Mouse (Mus musculus) heart, embryonic 14.5 days (tissue): ENCODE measurements around the gene Gm1140. TPM values are rescaled to one million over a fixed set of nuclear protein-coding genes. Genes with fewer than 3 reads are reported as not detected.
"Not testable (repeated sequence)": the region's sequence is repeated elsewhere in the genome, so short reads cannot be mapped to it uniquely, and the experiment has no call there.

Experiments used
- ATAC-seq: fragments of 200-750 bp; cut with Nextera tagmentation; 2 replicates; pipeline ENCODE4 v1.8.0; 2017; ENCODE audit warnings: low read depth, moderate TSS enrichment; ENCODE audit not compliant: insufficient number of reproducible peaks, insufficient read depth, low FRiP score
- H3K27ac ChIP-seq, 2 experiments: fragments of 200-500 bp in 1 of 2; fragments of 300-500 bp in 1 of 2; sonication (generic) in 1 of 2; replicated peaks in 1 of 2; 2 replicates each; pipeline ENCODE4 v1.5.1; 2012 to 2014; ENCODE audit warnings: low read depth in 2 of 2, low read length in 2 of 2, control low read depth in 1 of 2, mild to moderate bottlenecking in 1 of 2, mixed read lengths in 1 of 2; ENCODE audit not compliant: control insufficient read depth in 1 of 2, insufficient read depth in 1 of 2
- H3K27me3 ChIP-seq: fragments of 300-500 bp; sonication (generic); 2 replicates; pipeline ENCODE4 v1.6.1; 2014; ENCODE audit warnings: mild to moderate bottlenecking, low read length, control low read depth; ENCODE audit not compliant: control insufficient read depth, insufficient read depth
- H3K36me3 ChIP-seq: fragments of 300-500 bp; sonication (generic); 2 replicates; pipeline ENCODE4 v1.6.1; 2014; ENCODE audit warnings: mild to moderate bottlenecking, control low read depth, low read length, mixed read lengths; ENCODE audit not compliant: control insufficient read depth, insufficient read depth
- H3K4me1 ChIP-seq, 2 experiments: fragments of 200-500 bp in 1 of 2; fragments of 300-500 bp in 1 of 2; sonication (generic) in 1 of 2; 2 replicates each; pipeline ENCODE4 v1.6.1; 2012 to 2014; ENCODE audit warnings: low read length in 2 of 2, control low read depth in 1 of 2, mixed read lengths in 1 of 2; ENCODE audit not compliant: control insufficient read depth in 2 of 2, insufficient read depth in 2 of 2
- H3K4me2 ChIP-seq: fragments of 300-500 bp; sonication (generic); 2 replicates; pipeline ENCODE4 v1.6.1; 2014; ENCODE audit warnings: mild to moderate bottlenecking, low read length
- H3K4me3 ChIP-seq, 2 experiments: fragments of 200-500 bp in 1 of 2; fragments of 300-500 bp in 1 of 2; sonication (generic) in 1 of 2; 2 replicates each; pipeline ENCODE4 v1.5.1; 2012 to 2014; ENCODE audit warnings: low read length in 2 of 2, mild to moderate bottlenecking in 2 of 2, control low read depth in 1 of 2, low read depth in 1 of 2, moderate library complexity in 1 of 2; ENCODE audit not compliant: control insufficient read depth in 1 of 2, insufficient read depth in 1 of 2
- H3K9ac ChIP-seq: fragments of 300-500 bp; sonication (generic); 2 replicates; pipeline ENCODE4 v1.6.1; 2014; ENCODE audit warnings: mild to moderate bottlenecking, low read length
- H3K9me3 ChIP-seq: fragments of 300-500 bp; sonication (generic); 2 replicates; pipeline ENCODE4 v1.6.1; 2016; ENCODE audit warnings: low read length, control low read depth; ENCODE audit not compliant: control insufficient read depth
- WGBS: fragments of 180-500 bp; shearing (Covaris S2); extraction: QIAGEN DNeasy Blood & Tissue Kit; methylation state at CpG from one replicate; pipeline ENCODE4 v1.1.7; 2014; 5-methylcytosine and 5-hydroxymethylcytosine counted together
- polyA plus RNA-seq: library from polyadenylated mRNA; unstranded; fragments of >200 nt; fragmentation: Nextera tagmentation; extraction: Ambion mirVana; gene quantifications from 2 replicates; pipeline ENCODE4 v1.2.1, GENCODE M21; 2014

The Gm1140 gene
- polyA plus RNA-seq, result not detected in 2 replicates

DNA sequence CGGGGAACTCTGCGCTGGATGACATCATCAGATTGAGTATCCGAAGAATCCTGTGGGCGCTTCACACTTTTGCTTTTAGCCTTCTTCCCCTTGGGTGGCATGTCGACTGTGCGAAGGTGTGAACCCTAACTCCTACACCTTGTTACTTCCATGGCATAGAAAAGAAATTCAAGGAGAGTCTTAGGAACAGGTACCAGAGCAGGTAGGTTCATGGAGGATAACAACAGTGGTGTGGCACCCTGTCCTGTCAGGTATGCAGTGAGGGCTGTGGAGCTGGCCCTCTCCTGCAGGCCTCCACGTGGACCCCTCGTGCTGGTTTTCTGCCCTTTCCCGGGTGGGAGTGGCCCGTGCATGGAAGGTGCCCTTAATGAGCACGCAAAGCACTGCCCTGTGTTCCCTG is at the start of gene Gm1140:
Gene Gm1140, minus strand, starts transcription at position 101 of the 400 bp plus-strand sequence.
- H3K27ac ChIP-seq, H3K36me3 ChIP-seq, ATAC-seq, H3K4me3 ChIP-seq, H3K27me3 ChIP-seq, H3K9ac ChIP-seq, H3K4me1 ChIP-seq, H3K9me3 ChIP-seq, H3K4me2 ChIP-seq: not testable (repeated sequence)
- WGBS, result 100% methylated on average over 3 of the region's 11 CpGs

DNA sequence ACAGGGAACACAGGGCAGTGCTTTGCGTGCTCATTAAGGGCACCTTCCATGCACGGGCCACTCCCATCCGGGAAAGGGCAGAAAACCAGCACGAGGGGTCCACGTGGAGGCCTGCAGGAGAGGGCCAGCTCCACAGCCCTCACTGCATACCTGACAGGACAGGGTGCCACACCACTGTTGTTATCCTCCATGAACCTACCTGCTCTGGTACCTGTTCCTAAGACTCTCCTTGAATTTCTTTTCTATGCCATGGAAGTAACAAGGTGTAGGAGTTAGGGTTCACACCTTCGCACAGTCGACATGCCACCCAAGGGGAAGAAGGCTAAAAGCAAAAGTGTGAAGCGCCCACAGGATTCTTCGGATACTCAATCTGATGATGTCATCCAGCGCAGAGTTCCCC is 2.0 kb upstream of the Gm1140 start, which contains the start of gene Gm14692:
Gene Gm14692, plus strand, starts transcription at position 301 of the 400 bp plus-strand sequence.
- H3K4me2 ChIP-seq, H3K9ac ChIP-seq, H3K4me1 ChIP-seq, H3K4me3 ChIP-seq, H3K9me3 ChIP-seq, ATAC-seq, H3K27ac ChIP-seq, H3K36me3 ChIP-seq, H3K27me3 ChIP-seq: not testable (repeated sequence)
- WGBS, result 82% methylated on average over 3 of the region's 10 CpGs

Other genes starting within 250 kb of the Gm1140 start
- not detected in 2 replicates for gene Gm14692, start 2.1 kb upstream of the Gm1140 start, polyA plus RNA-seq
- not detected in 2 replicates for gene 4933436I01Rik, start 227.9 kb upstream of the Gm1140 start, polyA plus RNA-seq